Mouse (Mus musculus) MN1 (cell line): Measurements from ENCODE around the gene Arhgef7.

ENCODE experiments used
- DNase-seq: peaks from one replicate; pipeline ENCODE4 v3.0.0-alpha.2; 2016; ENCODE audit warnings: low spot score

Arhgef7 gene

GRCm38 (mm10) chr8:11797729-11798479 is 70.4 kb downstream of the Arhgef7 start:
- no peak for DNase-seq

- DNase-seq: no peak
Observed at GRCm38 (mm10) chr8:11798480-11798867, 71.0 kb downstream of the Arhgef7 start.

GRCm38 (mm10) chr8:11799098-11799497 is 71.6 kb downstream of the Arhgef7 start:
- no peak for DNase-seq

DNA sequence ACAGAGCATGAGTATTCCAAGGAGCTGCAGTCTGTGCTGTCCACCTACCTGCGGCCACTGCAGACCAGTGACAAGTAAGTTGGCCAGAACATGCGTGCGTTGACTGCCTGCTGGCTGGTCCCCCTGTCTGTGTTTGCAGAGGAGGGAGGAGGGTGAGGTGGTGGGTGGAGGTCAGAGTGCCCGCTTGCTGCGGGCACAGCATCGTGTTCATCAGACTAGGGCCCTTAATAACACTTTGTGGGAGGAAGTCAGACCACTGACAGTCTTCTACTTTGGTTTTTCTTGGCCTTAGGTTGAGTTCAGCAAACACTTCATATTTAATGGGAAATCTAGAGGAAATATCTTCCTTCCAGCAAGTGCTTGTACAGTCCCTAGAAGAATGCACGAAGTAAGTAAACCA is 73.0 kb downstream of the Arhgef7 start:
- no peak for DNase-seq

DNA sequence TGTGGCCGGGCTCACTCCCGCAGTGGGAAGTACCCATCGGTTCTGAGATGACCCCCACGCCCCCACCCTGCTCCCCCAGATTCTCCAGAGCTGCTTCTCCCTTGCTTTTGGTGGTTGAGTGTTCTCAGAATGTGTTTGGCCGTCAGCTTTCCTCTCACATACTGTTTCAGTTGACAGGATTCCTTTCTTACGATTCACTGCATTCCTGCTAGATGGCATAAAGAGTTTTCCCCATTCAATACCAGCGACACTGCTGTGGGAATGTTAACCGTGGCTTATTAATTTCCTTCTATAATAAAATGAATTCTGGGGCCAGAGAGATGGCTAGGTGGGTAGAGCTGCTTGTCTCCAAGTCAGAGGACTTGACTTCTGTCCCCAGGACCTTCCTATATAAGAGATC is 74.0 kb downstream of the Arhgef7 start:
- no peak for DNase-seq

GRCm38 (mm10) chr8:11804914-11805313 is 77.4 kb downstream of the Arhgef7 start:
- DNase-seq: no peak

DNA sequence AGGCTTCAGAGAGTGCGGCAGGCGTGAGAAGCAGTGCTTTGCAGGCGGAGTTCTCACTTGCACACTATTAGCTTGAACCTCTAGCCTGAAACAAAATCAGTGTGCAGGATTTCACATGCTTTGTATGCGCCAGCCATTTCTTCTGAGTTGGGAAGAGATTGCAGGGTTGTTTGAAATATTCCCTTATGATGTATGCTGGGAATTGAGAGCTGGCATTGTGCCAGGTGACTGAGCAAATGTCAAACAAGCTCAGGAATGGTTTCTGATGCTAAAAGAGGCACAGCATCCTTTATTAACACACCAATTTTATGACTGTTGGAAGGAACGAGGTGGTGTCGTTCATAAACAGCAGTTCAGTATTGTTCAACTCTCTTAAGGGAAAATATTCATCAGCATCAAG is 78.7 kb downstream of the Arhgef7 start:
- no peak for DNase-seq

DNA sequence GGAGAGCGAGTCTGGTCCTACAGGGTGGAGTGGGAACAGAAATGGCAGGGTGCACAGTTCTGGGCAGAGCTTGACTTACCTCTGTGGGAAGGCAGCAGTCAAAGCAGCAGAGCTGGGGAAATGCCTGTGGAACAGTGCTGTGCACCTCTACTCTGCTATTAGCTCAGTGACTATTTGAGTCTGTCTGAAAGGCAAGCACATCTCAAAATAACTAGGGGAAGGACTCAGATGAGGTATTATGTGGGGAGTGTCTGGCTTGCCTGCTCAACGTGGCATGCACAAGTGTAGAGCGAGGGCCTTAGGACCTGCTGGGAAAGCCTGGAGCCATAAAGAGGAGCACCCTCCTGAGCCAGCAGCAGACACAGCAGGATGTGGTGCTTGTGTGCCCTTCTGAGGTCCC is 79.8 kb downstream of the Arhgef7 start:
- no peak for DNase-seq

GRCm38 (mm10) chr8:11808047-11808446 is 80.5 kb downstream of the Arhgef7 start:
- DNase-seq: no peak

- no peak for DNase-seq
Observed at GRCm38 (mm10) chr8:11810426-11810825, 82.9 kb downstream of the Arhgef7 start.

DNA sequence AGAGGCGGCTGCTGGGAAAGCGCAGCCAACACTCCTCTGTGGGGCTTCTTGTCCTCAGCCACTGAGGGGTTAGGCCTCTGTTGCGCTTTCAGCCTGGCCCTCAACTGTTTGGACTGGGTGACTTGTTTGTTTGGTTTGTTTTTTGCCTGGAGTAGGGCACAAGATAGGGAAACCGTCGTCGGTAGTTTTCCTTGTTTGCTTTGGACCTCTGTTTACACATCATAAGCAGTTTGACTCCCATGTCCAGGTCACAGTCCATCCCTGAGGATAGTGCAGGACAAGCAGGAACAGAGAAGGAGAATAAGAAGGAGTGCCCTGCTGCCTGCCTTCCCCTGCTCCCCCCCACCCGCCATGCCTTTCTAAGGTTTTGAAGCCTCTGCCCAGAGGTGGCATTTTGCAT is 86.3 kb downstream of the Arhgef7 start:
- no peak for DNase-seq

DNA sequence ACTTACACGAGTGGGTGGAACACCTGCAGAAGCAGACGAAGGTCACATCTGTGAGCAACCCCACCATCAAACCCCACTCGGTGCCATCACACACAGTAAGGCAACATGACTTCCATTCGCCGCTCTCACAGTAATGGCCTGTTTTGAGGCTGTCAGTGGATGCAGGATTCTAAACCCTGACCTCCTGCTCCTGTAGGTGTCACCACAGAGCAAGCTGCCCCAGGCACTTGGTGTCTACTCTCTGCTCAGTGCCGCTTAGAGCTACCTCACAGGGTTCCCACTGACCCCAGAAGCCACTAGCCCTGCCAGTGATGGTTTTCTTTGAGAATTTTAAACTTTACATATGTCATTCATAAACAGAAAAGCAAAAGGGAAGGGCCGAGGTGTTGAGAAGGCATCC is 87.7 kb downstream of the Arhgef7 start:
- DNase-seq: no peak

DNA sequence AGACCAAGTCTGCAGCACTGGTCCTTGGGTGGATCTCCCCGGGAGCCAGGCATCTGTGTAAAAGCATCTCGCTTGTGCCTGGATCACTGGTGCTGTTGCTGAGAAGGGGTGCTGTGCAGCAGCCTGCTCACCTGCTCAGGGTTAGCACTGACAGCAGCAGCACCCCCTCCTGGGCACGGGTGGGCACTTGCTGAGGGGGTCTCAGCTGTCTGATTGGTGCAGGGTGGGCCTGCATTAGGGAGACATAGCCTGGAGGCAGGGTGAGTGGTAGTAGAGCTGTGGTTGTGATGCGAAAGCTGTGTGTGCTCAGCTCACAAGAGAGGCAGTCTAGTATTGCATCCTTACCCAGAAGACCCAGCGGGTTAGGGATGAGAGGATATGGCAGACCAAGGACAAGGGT is 92.6 kb downstream of the Arhgef7 start:
- no peak for DNase-seq

DNA sequence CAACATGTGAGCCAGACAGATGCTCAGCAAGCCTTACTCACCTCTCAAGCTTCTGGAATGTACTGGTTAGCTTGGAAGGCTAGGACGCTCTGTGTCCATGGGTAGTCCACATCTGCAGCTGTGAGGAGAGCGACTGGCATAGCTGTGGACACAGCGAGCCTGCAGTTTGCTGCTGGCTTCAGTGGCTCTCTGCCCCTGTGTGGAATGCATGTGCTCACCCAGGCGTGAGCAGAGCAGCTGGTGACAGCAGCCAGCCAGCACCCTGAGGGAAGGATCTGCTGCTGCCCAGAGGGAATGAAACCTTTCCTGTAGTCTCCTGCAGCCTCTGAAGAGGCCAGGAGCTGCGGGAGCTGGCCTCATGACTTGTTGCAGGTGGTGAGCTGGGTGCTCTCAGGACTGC is 93.0 kb downstream of the Arhgef7 start:
- no peak for DNase-seq

- DNase-seq: no peak
Observed at GRCm38 (mm10) chr8:11821451-11822206, 94.1 kb downstream of the Arhgef7 start.

DNA sequence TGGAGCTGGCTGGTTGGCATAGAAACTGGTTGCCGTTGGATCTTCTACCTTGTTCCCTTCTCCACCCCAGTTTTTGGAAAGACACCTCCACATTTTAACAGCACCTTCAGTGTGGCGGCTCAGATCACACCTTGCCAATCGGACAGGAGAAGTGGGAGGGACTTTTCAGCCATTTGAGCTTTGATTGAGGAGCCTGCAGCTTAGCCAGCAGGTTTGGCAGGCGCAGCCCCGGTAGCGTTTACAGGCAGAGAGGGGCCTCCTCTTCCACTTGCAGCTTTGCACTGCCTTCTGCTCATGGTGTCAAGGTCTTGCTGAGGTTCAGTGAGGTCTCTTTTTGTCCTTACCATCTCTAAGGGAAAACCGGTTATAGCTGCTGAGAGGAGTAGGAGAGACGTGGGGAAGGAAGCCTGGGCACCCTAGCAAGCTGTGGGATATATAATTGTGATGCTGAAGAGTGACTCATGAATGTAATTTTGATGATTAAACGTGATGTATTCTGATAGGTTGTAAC is 95.1 kb downstream of the Arhgef7 start:
- DNase-seq: no peak

DNA sequence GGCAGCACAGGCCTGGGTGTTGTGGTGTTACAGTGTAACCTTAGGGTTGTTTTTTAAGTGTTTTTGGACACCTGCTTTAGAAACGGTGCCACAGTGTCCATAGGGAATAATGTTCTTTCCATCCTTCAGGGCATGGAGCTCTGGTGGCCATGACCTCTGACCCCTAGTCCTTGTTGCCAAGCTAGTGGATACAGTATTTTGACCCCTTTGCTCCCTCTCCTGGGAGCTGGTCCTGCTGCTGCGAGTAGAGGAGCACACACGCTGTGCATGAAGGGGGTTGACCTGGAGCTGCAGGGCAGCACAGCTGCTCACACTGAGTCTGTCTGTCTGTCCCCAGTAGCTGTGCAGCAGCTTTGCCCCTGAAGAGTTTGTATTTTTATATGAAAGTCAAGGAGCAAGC is 98.2 kb downstream of the Arhgef7 start:
- no peak for DNase-seq

- no peak for DNase-seq
Observed at GRCm38 (mm10) chr8:11827312-11827711, 99.8 kb downstream of the Arhgef7 start.

DNA sequence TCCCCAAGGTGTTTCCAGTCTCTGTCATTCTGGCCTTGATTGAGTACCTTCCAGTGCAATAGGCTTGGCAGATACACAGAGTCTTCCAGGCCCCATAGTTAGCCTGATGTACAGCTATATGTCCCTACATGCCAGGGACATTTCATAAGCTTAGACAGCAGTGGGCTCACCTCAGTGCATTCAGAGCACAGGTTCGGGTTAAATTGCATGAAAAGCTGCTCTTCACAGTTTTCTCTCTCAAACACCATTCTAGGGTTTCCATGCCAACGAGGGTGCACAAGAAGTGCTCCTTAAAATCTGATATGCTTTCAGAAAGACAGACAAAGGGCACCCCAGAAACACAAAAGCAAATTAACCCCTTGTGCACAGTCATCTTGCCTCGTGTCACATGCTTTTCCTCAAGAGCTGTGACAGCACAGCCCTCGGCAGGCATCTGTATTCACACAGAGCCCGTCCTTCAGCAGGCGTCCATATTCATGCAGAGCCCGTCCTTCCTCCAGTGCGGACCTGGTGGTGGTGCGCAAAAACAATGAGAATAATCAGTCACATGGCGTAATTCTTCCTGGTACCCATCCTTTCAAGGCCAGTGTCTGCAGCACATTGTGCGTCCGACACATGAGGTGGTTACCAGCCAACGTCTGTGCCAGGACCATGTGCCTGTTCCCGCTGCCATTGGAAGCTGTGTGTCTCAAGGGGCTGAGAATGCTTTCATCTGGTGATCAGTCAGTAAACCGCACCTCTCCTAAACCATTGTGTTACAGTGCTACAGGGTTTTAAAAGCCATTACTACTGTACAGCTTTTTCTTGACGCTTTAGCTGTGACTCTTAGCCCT is 102.9 kb downstream of the Arhgef7 start:
- DNase-seq: no peak

DNA sequence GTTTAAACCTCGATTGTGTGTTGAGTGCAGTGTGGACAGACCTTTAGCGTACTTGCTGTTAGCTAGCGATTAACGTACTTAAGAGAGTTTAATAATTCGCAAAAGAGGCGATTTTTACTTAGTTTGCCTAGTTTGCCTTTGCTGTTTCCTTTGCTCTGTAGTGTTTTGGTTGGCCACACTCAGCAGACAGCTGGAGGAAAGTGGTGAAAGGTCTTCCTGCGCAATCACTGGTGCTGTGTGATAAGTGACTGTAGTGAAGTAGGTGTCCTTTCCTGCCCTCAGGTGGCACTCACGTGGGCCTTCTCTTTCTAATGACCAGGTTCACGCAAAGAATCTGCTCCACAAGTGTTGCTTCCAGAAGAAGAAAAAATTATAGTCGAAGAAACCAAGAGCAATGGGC is 103.7 kb downstream of the Arhgef7 start:
- no peak for DNase-seq

DNA sequence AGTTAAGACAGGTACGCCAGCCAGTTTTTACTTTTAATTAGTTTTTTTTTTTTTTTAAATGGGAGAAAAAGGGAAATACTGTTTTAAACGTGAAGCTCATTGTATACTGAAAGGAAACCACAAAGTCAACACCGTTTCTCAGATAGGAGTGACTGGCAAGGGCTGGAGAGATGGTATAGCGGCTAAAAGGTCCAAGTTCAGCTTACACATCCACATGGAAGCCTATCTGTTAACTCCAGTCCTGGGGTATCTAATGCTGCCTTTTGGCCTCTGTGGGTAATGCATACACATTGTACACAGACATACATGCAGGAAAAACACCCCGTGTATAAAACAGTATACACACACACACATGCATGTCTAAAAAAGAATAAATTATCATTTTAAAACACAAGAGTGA is 104.4 kb downstream of the Arhgef7 start:
- DNase-seq: no peak

DNA sequence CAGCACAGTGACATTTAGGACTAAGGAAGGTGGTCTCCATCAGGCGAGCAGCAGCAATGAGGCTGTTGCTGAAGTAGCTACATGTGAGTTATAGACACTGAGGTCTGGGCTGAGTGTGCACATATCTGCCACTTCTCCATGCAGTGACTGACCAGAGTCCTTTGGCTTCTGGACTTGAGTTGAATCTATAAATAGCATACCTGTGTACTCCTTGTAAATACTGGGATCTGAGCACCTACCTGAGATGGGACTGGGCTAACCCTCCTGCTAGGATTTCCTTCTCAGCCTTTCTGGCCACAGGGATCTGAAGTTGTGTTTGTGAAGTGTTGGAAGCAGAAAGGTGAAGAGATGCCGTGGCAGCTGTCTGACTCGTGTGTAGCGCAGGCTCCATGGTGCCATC is 105.6 kb downstream of the Arhgef7 start:
- no peak for DNase-seq

DNA sequence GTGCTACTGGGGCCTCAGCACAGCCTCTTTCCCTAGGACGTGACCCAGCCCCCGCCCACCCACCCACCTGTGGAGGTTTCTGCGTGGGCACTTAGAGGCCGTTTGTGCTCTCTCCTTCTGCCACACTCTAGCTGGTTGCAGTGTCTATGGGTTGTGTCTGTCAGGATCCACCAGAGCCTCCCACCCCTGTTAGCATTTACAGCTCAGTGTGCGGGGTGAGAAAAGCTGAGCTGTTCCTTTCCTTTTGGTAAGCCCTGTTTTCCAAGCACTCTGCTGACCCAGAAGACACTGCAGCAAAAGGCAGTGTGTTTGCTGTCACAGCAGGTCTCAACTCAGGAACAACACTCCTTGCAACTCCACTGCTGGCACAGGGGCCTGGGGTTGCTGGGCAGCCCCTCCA is 106.7 kb downstream of the Arhgef7 start:
- DNase-seq: no peak
